Mouse (Mus musculus): Measurements from ENCODE around the gene Hk3. TPM values are rescaled to one million over a fixed set of nuclear protein-coding genes. Genes with fewer than 3 reads are reported as not detected.

Gene Hk3
- total RNA-seq, 2 experiments from 2014 or later: 0.91 to 1.1 TPM

- DNase-seq (ENCODE audit: low spot score in 2 of 2): no peak
Observed at GRCm38 (mm10) chr13:55004646-55005045, 16.5 kb downstream of the Hk3 start.

GRCm38 (mm10) chr13:55002090-55002489 lies 19.1 kb downstream of the Hk3 start:
- peak; percentile 48 to 51 for DNase-seq (ENCODE audit: low spot score in 2 of 2)

- peak; percentile 53 to 74 for DNase-seq (ENCODE audit: low spot score in 2 of 2)
Observed at GRCm38 (mm10) chr13:55000433-55000832, 20.8 kb downstream of the Hk3 start.

GRCm38 (mm10) chr13:54997568-54997967 lies 23.6 kb downstream of the Hk3 start:
- no peak for DNase-seq (ENCODE audit: low spot score in 2 of 2)

GRCm38 (mm10) chr13:54995161-54995560 lies 26.0 kb downstream of the Hk3 start:
- DNase-seq (ENCODE audit: low spot score in 2 of 2): no peak

- no peak for DNase-seq (ENCODE audit: low spot score in 2 of 2)
Observed at GRCm38 (mm10) chr13:54994576-54994975, 26.6 kb downstream of the Hk3 start.

DNA sequence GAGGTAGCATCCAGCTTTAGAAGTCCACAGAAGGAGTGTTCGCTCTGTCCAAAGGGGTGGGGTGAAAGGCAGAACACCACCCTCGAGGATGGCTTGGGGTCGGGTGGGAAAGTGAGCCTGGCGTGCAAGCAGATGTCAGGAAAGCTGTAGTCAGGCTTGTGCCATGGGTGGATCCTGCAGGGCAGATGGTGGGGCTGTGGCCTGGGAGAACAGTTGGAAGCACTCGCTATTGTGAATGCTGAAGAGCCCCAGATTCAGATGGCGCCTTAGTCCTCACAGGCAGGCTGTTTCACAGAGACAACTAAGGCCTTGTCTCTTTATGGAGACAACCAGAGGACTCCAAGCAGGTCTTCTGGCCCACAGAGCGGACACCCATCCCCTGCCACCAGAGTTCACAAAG lies 29.0 kb downstream of the Hk3 start:
- DNase-seq (ENCODE audit: low spot score in 2 of 2): no peak

DNA sequence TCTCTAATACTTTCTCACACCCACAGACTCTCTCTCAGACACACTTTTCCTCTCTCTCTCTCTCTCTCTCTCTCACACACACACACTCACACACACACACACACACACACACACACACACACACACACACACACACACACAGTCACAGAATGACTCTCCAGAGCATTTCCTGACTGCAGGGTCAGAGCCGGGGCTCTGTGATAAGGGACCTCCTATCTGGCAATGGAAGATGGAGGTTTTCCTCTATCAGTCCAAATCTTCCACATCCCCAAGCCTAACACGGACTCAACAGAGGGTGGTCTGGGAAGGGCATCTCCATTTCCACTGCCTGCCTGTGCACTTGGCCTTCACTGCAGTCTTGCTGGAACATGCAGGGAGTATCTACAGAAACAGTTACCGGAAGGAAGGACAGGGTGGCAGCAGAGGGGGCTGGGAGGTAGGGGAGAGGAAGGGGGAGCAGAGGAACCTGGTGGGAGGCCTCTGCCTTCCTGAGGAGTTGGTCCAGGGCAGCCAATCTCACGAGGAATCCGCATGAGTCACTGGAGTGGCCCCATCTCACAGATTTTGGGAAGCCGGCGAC lies 32.9 kb downstream of the Hk3 start:
- DNase-seq (ENCODE audit: low spot score in 2 of 2): no peak

DNA sequence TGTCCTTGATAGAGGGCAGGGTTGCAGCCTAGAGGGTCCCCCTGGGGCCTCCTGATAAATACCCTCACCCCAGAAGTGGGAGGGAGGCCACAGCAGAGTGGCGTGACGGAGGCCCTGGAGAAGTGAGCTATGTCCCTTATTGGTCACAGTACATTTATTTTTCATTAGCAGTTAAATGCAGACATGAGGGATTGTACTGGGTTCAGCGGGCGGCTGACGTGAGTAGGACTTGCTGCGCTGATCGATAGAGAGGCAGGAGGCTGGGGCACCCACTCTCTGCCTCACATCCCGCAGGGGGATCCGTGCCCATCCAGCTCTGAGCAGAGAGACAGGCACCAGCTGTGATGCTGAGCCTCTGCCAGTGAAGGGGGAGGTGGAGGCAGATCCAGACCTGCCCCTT lies 33.8 kb downstream of the Hk3 start:
- no peak for DNase-seq (ENCODE audit: low spot score in 2 of 2)

- DNase-seq (ENCODE audit: low spot score in 2 of 2): no peak
Observed at GRCm38 (mm10) chr13:54983614-54984013, 37.6 kb downstream of the Hk3 start.

GRCm38 (mm10) chr13:54983001-54983400 lies 38.2 kb downstream of the Hk3 start:
- no peak for DNase-seq (ENCODE audit: low spot score in 2 of 2)

GRCm38 (mm10) chr13:54980957-54981356 lies 40.2 kb downstream of the Hk3 start:
- DNase-seq (ENCODE audit: low spot score in 2 of 2): no peak

DNA sequence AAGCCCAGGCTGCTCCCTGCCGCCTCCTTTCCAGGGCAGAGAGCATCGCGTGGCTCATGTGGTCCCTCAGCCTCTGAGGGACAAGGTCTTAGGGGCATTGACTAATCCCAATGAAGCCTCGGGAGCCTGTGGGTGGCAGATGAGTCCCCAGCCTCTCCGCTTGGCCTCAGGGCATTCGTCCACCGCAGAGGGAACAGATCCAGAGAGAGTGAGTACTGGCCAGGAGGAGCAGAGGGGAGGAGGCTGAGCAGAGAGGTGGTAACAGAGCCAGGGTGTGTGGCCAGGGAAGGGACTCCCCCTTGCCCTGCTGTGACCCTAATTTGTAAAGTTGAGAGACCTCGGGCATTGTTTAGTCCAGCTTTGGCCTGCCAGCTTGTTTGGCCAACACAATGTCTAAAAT lies 42.4 kb downstream of the Hk3 start:
- DNase-seq (ENCODE audit: low spot score in 2 of 2): no peak

DNA sequence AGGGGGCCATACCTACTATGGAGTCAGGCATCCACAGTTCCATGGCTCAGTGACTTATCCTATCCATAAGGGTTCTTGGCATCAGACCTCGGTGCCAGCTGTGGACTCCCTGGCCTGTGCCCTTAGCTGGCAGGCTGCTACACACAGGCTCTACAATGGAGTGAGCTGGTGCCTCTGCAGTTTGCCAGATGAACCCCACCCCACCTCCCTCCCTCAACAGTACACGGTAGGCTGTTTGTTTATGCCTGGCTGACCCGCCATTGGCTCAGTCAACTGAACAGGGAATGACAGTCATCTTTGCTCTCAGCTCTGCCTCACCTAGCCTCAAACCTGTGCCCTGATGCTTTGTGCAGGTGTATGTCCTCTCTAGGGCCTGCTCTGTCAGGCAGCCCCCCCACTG lies 45.6 kb downstream of the Hk3 start:
- DNase-seq (ENCODE audit: low spot score in 2 of 2): no peak

DNA sequence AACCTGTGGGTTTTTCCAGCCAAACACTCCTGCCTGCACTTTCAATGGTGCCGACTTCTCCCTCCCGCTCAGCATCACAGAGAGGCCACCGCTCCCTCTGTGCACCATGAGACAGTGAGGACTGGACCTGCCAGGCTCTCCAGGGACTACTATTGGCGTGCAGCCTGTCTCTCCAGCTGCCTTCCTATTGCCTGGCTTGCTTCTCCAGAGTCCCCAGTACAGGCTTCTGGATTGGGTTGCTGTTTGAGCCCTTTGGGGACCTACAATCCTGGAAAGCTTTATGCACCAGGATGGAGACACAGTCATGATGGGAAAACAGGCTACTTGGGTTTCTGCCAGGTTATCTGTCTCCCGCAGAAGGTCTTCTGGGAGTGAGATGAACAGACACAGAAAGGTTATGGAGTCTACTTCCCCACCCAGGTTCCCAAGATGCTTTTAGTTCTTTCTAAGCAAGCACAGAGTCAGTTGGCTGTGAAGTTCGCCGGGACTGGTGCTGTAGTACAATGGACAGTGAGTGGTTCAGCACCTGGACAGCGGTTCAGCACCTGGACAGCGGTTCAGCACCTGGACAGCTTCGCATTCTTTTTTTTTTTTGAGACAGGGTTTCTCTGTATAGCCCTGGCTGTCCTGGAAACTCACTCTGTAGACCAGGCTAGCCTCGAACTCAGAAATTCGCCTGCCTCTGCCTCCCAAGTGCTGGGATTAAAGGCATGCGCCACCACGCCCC lies 50.5 kb downstream of the Hk3 start:
- DNase-seq (ENCODE audit: low spot score in 2 of 2): no peak

- no peak for DNase-seq (ENCODE audit: low spot score in 2 of 2)
Observed at GRCm38 (mm10) chr13:54969513-54969912, 51.7 kb downstream of the Hk3 start.

GRCm38 (mm10) chr13:54968636-54969035 lies 52.5 kb downstream of the Hk3 start:
- DNase-seq (ENCODE audit: low spot score in 2 of 2): no peak

DNA sequence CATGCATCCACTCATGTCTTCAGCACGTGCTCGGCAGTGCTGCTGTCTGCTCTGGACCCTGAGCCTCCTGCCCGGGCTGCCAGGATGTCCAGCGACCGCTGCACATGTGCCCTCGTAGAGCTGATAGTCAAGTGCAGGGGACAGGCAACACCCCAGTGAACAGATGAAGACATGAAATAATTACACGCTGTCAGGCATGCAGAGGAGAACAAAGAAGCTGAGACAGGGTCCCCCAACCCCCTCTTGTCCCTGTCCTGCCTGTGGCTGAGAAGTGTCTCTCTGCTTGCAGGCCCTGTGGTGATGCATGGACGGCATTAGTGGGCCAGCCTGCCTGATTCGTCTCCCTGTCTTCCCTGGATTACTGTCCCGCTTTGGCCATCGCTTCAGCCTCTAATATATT lies 53.7 kb downstream of the Hk3 start:
- no peak for DNase-seq (ENCODE audit: low spot score in 2 of 2)

DNA sequence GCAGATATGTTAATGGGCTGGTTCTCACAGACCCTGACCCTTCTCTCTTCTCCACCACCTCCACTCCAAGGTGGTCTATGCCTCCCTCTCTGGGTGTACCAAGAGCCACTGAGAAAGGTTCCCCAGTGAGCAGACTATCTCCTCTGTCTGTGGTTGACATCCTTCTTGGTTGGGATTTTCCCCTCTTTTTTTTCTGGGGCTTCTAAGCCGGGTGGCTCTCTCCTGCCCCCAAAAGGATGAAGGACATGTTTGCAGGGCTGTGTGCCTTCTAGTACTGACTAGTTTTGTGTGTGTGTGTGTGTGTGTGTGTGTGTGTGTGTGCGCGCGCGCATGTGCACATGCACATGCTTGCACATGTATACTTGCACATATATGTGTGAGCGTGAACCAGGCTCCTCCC lies 55.9 kb downstream of the Hk3 start:
- DNase-seq (ENCODE audit: low spot score in 2 of 2): no peak

- DNase-seq (ENCODE audit: low spot score in 2 of 2): no peak
Observed at GRCm38 (mm10) chr13:54960491-54960890, 60.7 kb downstream of the Hk3 start.

- no peak for DNase-seq (ENCODE audit: low spot score in 2 of 2)
Observed at GRCm38 (mm10) chr13:54959842-54960241, 61.3 kb downstream of the Hk3 start.

- DNase-seq (ENCODE audit: low spot score in 2 of 2): peak; percentile 36 to 43
Observed at GRCm38 (mm10) chr13:54959059-54959701, 62.0 kb downstream of the Hk3 start.

- no peak for DNase-seq (ENCODE audit: low spot score in 2 of 2)
Observed at GRCm38 (mm10) chr13:54957281-54957680, 63.9 kb downstream of the Hk3 start.

All from left cerebral cortex, adult 18-20 months (tissue).